Mouse (Mus musculus): Measurements from ENCODE around the gene Gdf15. TPM values are rescaled to one million over a fixed set of nuclear protein-coding genes. Genes with fewer than 3 reads are reported as not detected.

The Gdf15 gene
- polyA plus RNA-seq, 1 experiment from 2014 or later = 0.86 TPM

GRCm38 (mm10) chr8:70644065-70644464, 11.8 kb upstream of the Gdf15 start:
- 77% methylated on average over 2 of the region's 2 CpGs for WGBS
- no peaks in the 10 kb centered on the region for H3K9me3 ChIP-seq

DNA sequence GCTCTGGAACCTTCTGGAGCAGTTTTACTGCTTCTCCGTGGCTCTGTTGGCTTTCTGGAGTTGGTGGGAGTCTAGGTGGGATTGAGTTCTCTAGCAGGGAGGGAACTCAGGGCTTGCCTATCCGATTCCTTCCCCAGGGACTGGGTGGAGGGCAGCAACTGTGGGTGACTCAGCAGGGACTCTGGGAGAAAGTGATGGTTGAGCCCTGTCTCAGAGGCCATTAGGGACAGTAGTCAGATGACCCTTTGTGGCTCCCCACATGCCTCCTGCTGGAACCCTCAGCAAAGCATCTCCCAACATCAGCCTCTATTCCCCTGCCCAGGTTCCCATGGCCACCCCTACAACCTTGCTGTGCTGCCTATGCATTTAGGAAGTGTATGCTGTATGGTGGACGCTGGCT, 10.8 kb upstream of the Gdf15 start:
- 62% methylated on average over 3 of the region's 3 CpGs for WGBS
- Histone ChIP-seq H3K4me2 (no peak overlapping the region), H3K9me3 (no peaks in the 10 kb centered on the region), H3K36me3 (no peaks in the 10 kb centered on the region), H3K27me3 (replicated peaks) (no peaks in the 10 kb centered on the region), H3K27ac (replicated peaks) (no peak overlapping the region), H3K4me3 (no peak overlapping the region), H3K4me1 (peaks cover 40% of the 10 kb centered on the region), H3K9ac (no peak overlapping the region)
- ATAC-seq (ENCODE audit: extremely low read depth, insufficient number of reproducible peaks, low FRiP score, low TSS enrichment) = no peak

More at GRCm38 (mm10) chr8:70644065-70644464, 11.8 kb upstream of the Gdf15 start:
- H3K36me3 ChIP-seq = peaks cover 8% of the 10 kb centered on the region; the same call in 1 of the 2 replicates
- no peak overlapping the region for H3K4me2 ChIP-seq
- no peak overlapping the region for H3K27ac ChIP-seq (replicated peaks)
- ATAC-seq (ENCODE audit: extremely low read depth, insufficient number of reproducible peaks, low FRiP score, low TSS enrichment) = no peak
- no peak overlapping the region for H3K4me3 ChIP-seq
- peaks cover 42% of the 10 kb centered on the region for H3K4me1 ChIP-seq
- H3K9ac ChIP-seq = no peak overlapping the region
- no peaks in the 10 kb centered on the region for H3K27me3 ChIP-seq (replicated peaks)

GRCm38 (mm10) chr8:70638752-70639151, 6.5 kb upstream of the Gdf15 start:
- Histone ChIP-seq H3K36me3 (no peaks in the 10 kb centered on the region), H3K4me3 (no peak overlapping the region), H3K4me1 (peaks cover 38% of the 10 kb centered on the region), H3K27me3 (replicated peaks) (no peaks in the 10 kb centered on the region), H3K9me3 (no peaks in the 10 kb centered on the region), H3K27ac (replicated peaks) (peak overlapping the region; percentile 54), H3K9ac (no peak overlapping the region), H3K4me2 (no peak overlapping the region)
- no peak for ATAC-seq (ENCODE audit: extremely low read depth, insufficient number of reproducible peaks, low FRiP score, low TSS enrichment)
- WGBS = 48% methylated on average over 9 of the region's 9 CpGs

- ATAC-seq (ENCODE audit: extremely low read depth, insufficient number of reproducible peaks, low FRiP score, low TSS enrichment) = no peak
- Histone ChIP-seq H3K4me2 (no peak overlapping the region), H3K4me3 (no peak overlapping the region), H3K4me1 (peaks cover 49% of the 10 kb centered on the region), H3K27ac (replicated peaks) (no peak overlapping the region), H3K27me3 (replicated peaks) (0 out of 2 replicates have a peak, but pooled peaks cover 5% of the 10 kb centered on the region), H3K36me3 (no peaks in the 10 kb centered on the region), H3K9me3 (no peaks in the 10 kb centered on the region), H3K9ac (0 out of 2 replicates have a peak overlapping the region, but pooled peaks have one; percentile 19)
- WGBS = 66% methylated on average over 8 of the region's 8 CpGs
Measured at GRCm38 (mm10) chr8:70636838-70637237, 4.6 kb upstream of the Gdf15 start.

- H3K9ac ChIP-seq = peak overlapping the region; percentile 59; the same call in 1 of the 2 replicates
- H3K27ac ChIP-seq (replicated peaks) = no peak overlapping the region
- H3K27me3 ChIP-seq (replicated peaks) = peaks cover 14% of the 10 kb centered on the region
- WGBS = 73% methylated on average over 6 of the region's 6 CpGs
- peaks cover 62% of the 10 kb centered on the region for H3K4me1 ChIP-seq
- ATAC-seq (ENCODE audit: extremely low read depth, insufficient number of reproducible peaks, low FRiP score, low TSS enrichment) = no peak
- H3K9me3 ChIP-seq = no peaks in the 10 kb centered on the region
- H3K36me3 ChIP-seq = no peaks in the 10 kb centered on the region
- no peak overlapping the region for H3K4me3 ChIP-seq
- H3K4me2 ChIP-seq = no peak overlapping the region
Measured at GRCm38 (mm10) chr8:70635527-70635926, 3.3 kb upstream of the Gdf15 start.

DNA sequence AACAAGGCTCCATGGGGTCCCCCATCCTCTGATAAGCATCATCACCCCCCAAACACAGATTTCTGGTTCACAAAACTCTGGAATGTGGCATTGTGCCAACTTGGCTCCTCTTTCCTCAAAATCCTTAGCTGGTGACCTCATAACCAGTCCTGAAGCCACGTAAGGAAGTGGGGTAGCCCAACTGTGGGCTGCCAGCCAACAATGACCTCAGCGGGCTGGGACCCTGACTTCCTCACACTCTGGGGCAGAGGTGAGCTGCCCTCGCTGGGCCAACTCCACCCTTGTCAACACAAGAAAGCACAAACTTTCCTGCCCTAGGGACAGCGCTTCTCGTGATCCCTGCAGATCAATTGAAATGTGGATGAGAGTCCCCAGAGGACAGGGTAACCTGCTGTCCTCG, 1.8 kb upstream of the Gdf15 start:
- no peak overlapping the region for H3K4me3 ChIP-seq
- ATAC-seq (ENCODE audit: extremely low read depth, insufficient number of reproducible peaks, low FRiP score, low TSS enrichment) = no peak
- 0 out of 2 replicates have a peak overlapping the region, but pooled peaks have one; percentile 45 for H3K9ac ChIP-seq
- no peaks in the 10 kb centered on the region for H3K36me3 ChIP-seq
- peaks cover 69% of the 10 kb centered on the region for H3K4me1 ChIP-seq
- peaks cover 14% of the 10 kb centered on the region for H3K27me3 ChIP-seq (replicated peaks)
- H3K4me2 ChIP-seq = 0 out of 2 replicates have a peak overlapping the region, but pooled peaks have one; percentile 3
- peak overlapping the region; percentile 67 for H3K27ac ChIP-seq (replicated peaks)
- no peaks in the 10 kb centered on the region for H3K9me3 ChIP-seq
- 25% methylated on average over 6 of the region's 6 CpGs for WGBS

- 20% methylated on average over 17 of the region's 24 CpGs for WGBS
- Histone ChIP-seq H3K9me3 (no peaks in the 10 kb centered on the region), H3K27ac (replicated peaks) (peak overlapping the region; percentile 67; the same call in 1 of the 2 replicates), H3K4me2 (peak overlapping the region; percentile 73), H3K27me3 (replicated peaks) (peaks cover 14% of the 10 kb centered on the region), H3K36me3 (no peaks in the 10 kb centered on the region), H3K9ac (peak overlapping the region; percentile 79), H3K4me1 (peaks cover 54% of the 10 kb centered on the region), H3K4me3 (peak overlapping the region; percentile 55)
- no peak for ATAC-seq (ENCODE audit: extremely low read depth, insufficient number of reproducible peaks, low FRiP score, low TSS enrichment)
Measured at GRCm38 (mm10) chr8:70631436-70631835, 820 bp downstream of the Gdf15 start.

DNA sequence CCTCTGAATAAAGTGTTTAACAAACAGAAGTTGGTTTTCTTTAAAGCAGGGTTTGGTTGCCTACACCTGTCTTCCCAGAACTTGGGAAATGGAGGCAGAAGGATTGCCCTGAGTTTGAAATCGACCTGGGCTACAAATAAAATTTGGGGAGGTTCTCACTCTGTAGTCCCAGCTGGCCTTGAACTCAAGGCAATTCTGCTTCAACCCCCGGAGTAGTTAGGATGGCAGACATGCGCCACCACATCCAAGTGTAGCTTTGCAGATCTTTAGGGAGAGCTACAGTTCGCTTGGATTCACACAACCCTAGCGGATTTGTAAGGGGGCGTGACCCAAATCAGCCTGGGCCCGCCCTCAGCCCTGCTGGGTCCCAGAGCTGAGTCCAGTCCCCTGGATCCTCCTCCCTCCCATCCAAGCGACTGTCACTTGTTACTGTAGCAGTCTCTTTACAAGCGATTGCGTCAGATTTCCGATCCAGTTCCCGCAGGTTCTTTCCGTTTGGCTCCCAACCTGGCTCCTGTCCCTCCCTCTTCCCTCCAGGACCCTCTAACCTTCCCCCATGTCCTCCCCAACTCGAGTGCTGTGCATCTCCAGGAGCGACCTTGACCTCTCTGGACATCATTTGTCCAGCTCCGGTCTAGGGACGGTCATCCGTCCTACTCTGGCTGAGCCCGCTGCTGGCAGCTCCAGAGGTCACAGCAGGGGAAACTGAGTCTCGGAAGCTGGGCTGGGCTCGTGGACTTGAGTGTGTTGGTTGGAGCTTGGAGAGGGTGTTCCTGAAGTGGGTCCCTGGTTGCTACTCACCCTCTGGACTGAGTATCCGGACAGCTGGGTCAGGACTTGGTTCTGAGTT, 1.5 kb downstream of the Gdf15 start:
- Histone ChIP-seq H3K4me1 (peaks cover 54% of the 10 kb centered on the region), H3K36me3 (no peaks in the 10 kb centered on the region), H3K4me3 (peak overlapping the region; percentile 55), H3K4me2 (peak overlapping the region; percentile 73), H3K9ac (peak overlapping the region; percentile 79), H3K27me3 (replicated peaks) (peaks cover 14% of the 10 kb centered on the region), H3K9me3 (no peaks in the 10 kb centered on the region), H3K27ac (replicated peaks) (peak overlapping the region; percentile 67)
- ATAC-seq (ENCODE audit: extremely low read depth, insufficient number of reproducible peaks, low FRiP score, low TSS enrichment) = no peak
- WGBS = 13% methylated on average over 22 of the region's 22 CpGs

- H3K4me1 ChIP-seq = peaks cover 49% of the 10 kb centered on the region
- ATAC-seq (ENCODE audit: extremely low read depth, insufficient number of reproducible peaks, low FRiP score, low TSS enrichment) = peak; percentile 77
- no peaks in the 10 kb centered on the region for H3K9me3 ChIP-seq
- peak overlapping the region; percentile 79 for H3K9ac ChIP-seq
- peaks cover 14% of the 10 kb centered on the region for H3K27me3 ChIP-seq (replicated peaks)
- H3K4me2 ChIP-seq = peak overlapping the region; percentile 73
- H3K4me3 ChIP-seq = peak overlapping the region; percentile 55
- peak overlapping the region; percentile 67 for H3K27ac ChIP-seq (replicated peaks)
- no peaks in the 10 kb centered on the region for H3K36me3 ChIP-seq
- WGBS = 2% methylated on average over 60 of the region's 60 CpGs
Measured at GRCm38 (mm10) chr8:70629574-70630531, 2.4 kb downstream of the Gdf15 start.

DNA sequence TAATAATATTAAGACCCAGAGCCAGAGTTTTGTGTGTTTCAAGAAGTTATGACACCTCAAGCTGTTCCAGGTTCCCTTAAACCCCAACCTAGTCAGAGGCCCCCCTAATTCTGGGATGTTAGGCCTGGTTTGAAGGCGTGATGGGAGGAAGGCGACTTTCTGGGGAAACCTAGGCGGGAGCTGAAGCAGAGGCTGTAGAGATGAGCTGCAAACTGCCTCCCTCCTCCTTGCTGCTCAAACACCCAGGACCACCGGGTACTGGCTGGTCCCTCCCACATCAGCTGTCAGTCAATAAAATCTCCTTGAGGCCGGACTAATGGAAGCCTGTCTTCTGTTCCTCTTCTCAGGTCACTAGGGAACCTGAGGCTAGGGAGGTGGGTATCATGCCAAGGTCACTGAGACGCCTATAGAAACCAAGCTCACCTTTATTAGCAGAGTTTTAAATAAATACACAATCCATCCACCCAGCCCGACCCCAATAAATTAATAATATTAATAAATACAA, 3.2 kb downstream of the Gdf15 start:
- no peak for ATAC-seq (ENCODE audit: extremely low read depth, insufficient number of reproducible peaks, low FRiP score, low TSS enrichment)
- Histone ChIP-seq H3K4me1 (peaks cover 42% of the 10 kb centered on the region), H3K4me3 (peak overlapping the region; percentile 55), H3K27me3 (replicated peaks) (peaks cover 14% of the 10 kb centered on the region), H3K4me2 (peak overlapping the region; percentile 73), H3K9ac (peak overlapping the region; percentile 77), H3K27ac (replicated peaks) (peak overlapping the region; percentile 63), H3K36me3 (no peaks in the 10 kb centered on the region), H3K9me3 (no peaks in the 10 kb centered on the region)
- WGBS = 56% methylated on average over 7 of the region's 7 CpGs

DNA sequence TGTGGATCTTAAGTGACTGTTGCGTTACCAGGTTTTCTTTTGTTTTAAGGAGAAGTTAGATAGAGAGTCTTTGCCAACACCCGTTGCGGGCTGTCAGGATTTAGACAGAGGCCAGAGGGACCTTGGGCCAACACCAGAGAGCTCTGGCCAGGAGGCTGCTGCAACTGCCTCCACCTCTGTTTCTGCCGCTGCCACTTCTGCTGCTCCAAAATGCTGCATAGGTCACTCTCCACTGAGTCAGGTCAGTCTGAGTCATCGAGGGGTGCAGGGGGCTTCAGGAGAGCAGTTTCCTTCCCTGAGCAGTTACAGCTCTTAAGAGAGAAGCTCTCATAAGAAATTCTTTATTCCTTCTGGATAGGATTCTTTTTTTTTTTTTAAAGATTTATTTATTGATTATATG, 5.2 kb downstream of the Gdf15 start:
- no peaks in the 10 kb centered on the region for H3K9me3 ChIP-seq
- H3K4me1 ChIP-seq = peaks cover 30% of the 10 kb centered on the region
- H3K4me2 ChIP-seq = no peak overlapping the region
- no peak overlapping the region for H3K27ac ChIP-seq (replicated peaks)
- ATAC-seq (ENCODE audit: extremely low read depth, insufficient number of reproducible peaks, low FRiP score, low TSS enrichment) = no peak
- 82% methylated on average over 5 of the region's 5 CpGs for WGBS
- peaks cover 20% of the 10 kb centered on the region for H3K27me3 ChIP-seq (replicated peaks)
- H3K9ac ChIP-seq = no peak overlapping the region
- H3K36me3 ChIP-seq = no peaks in the 10 kb centered on the region
- H3K4me3 ChIP-seq = no peak overlapping the region

Data from heart, embryonic 13.5 days (tissue).